Mouse (Mus musculus) stomach, embryonic 15.5 days (tissue): Measurements from ENCODE around the gene Ins2. TPM values are rescaled to one million over a fixed set of nuclear protein-coding genes. Genes with fewer than 3 reads are reported as not detected.
A peak's percentile ranks its signal among the peaks of the same experiment; 100 is the strongest.

Experiments used
- ATAC-seq: fragments of 200-750 bp; cut with Nextera tagmentation; 2 replicates; pipeline ENCODE4 v1.8.0; 2017; ENCODE audit warnings: low read depth, moderate number of reproducible peaks, moderate TSS enrichment; ENCODE audit not compliant: insufficient read depth, low FRiP score
- H3K27ac ChIP-seq: fragments of 300-500 bp; sonication (generic); 2 replicates; pipeline ENCODE4 v1.5.1; 2015; ENCODE audit warnings: mild to moderate bottlenecking, inconsistent platforms
- H3K27me3 ChIP-seq: fragments of 300-500 bp; sonication (generic); replicated peaks from 2 replicates; pipeline ENCODE4 v1.6.1; 2015; ENCODE audit warnings: inconsistent platforms
- H3K36me3 ChIP-seq: fragments of 300-500 bp; sonication (generic); 2 replicates; pipeline ENCODE4 v1.6.1; 2015; ENCODE audit warnings: inconsistent platforms
- H3K4me1 ChIP-seq: fragments of 300-500 bp; sonication (generic); 2 replicates; pipeline ENCODE4 v1.6.1; 2015; ENCODE audit warnings: inconsistent platforms
- H3K4me2 ChIP-seq: fragments of 300-500 bp; sonication (generic); 2 replicates; pipeline ENCODE4 v1.6.1; 2015; ENCODE audit warnings: mild to moderate bottlenecking, inconsistent platforms
- H3K4me3 ChIP-seq: fragments of 300-500 bp; sonication (generic); replicated peaks from 2 replicates; pipeline ENCODE4 v1.5.1; 2015; ENCODE audit warnings: inconsistent platforms
- H3K9ac ChIP-seq: fragments of 300-500 bp; sonication (generic); 2 replicates; pipeline ENCODE4 v1.6.1; 2015; ENCODE audit warnings: inconsistent platforms
- H3K9me3 ChIP-seq: fragments of 300-500 bp; sonication (generic); 2 replicates; pipeline ENCODE4 v1.6.1; 2016; ENCODE audit warnings: inconsistent platforms
- WGBS: fragments of 180-500 bp; shearing (Covaris S2); methylation state at CpG from one replicate; pipeline ENCODE4 v1.1.7; 2015; 5-methylcytosine and 5-hydroxymethylcytosine counted together
- polyA plus RNA-seq: library from polyadenylated mRNA; unstranded; fragments of >200 nt; fragmentation: Nextera tagmentation; extraction: Ambion mirVana; gene quantifications from 2 replicates; pipeline ENCODE4 v1.2.1, GENCODE M21; 2015

Ins2 gene
- polyA plus RNA-seq, 1 experiment from 2014 or later, result 528 TPM

DNA sequence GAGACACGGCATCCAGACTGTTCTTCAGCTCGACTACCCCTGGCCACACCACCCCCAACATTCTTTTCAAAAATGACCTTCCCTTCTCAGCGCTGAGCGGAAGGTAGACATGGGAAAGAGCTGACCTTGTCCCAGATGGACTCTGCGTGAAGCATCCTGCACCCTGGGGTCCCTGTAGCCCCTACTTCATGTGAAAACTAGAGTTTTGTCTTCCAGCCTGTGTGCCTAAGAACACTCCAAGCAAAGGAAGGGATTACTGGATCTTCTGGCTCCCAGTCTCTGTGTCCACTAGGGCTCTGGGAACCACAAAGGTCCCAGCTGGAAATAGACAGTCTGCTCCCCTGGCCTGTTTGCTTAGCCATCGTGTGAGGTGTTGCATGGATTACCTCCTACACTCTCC is 68.0 kb downstream of the Ins2 start:
- Histone ChIP-seq H3K27ac (no peak overlapping the region), H3K27me3 (no peaks in the 10 kb centered on the region), H3K9me3 (no peaks in the 10 kb centered on the region), H3K9ac (no peak overlapping the region), H3K4me2 (no peak overlapping the region), H3K36me3 (no peaks in the 10 kb centered on the region), H3K4me3 (no peak overlapping the region), H3K4me1 (no peaks in the 10 kb centered on the region)
- ATAC-seq, result no peak
- 65% methylated on average over 6 of the region's 6 CpGs for WGBS

DNA sequence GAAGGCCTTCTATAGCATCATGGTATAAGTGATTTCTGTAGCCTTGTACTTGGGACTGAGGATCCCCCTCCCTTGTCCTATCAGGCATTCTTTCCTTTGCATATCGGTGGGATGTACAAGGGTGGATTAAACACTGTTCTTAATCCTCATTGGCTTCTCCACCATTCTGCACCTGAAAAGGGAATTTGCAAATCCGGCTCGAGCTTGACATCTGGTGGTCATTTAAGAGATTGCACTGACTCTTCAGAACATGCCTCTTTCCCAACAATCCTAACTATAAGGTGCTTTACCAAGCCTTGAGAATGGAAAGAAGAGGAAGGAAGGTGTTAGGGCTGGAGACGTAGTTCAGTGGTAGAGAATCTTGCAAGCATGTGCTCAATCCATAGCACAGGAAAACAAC is 71.1 kb downstream of the Ins2 start:
- Histone ChIP-seq H3K9ac (no peak overlapping the region), H3K4me1 (no peaks in the 10 kb centered on the region), H3K27me3 (no peaks in the 10 kb centered on the region), H3K36me3 (no peaks in the 10 kb centered on the region; the same call in 1 of the 2 replicates), H3K27ac (no peak overlapping the region), H3K4me3 (no peak overlapping the region), H3K9me3 (peaks cover 4% of the 10 kb centered on the region; the same call in 1 of the 2 replicates), H3K4me2 (no peak overlapping the region)
- WGBS, result 14% methylated on average over 4 of the region's 4 CpGs
- no peak for ATAC-seq

DNA sequence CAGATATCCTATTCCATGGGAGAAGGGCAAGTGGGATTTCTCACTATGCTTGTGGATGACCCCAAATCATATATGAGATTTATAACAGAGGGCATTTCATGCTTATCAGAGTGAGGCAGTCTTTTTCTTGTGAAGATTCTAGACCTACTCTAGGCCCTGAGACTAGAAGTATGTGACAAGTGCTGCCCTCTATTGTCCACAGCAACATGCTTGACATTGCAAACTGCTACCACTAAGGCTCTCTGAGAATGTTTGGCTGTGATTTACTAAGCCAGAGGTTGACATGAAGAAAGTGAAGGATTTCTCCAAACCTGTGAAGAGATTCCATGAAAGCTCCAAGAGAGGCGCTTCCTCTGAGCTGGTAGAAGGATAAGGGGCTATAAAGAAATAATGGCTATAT is 72.1 kb downstream of the Ins2 start:
- 0 out of 2 replicates have a peak, but pooled peaks cover 3% of the 10 kb centered on the region for H3K27me3 ChIP-seq
- H3K4me2 ChIP-seq, result no peak overlapping the region
- no peaks in the 10 kb centered on the region for H3K4me1 ChIP-seq
- H3K4me3 ChIP-seq, result no peak overlapping the region
- ATAC-seq, result no peak
- no peaks in the 10 kb centered on the region; the same call in 1 of the 2 replicates for H3K36me3 ChIP-seq
- no peak overlapping the region for H3K27ac ChIP-seq
- H3K9me3 ChIP-seq, result peaks cover 4% of the 10 kb centered on the region; the same call in 1 of the 2 replicates
- H3K9ac ChIP-seq, result no peak overlapping the region
- 89% methylated on average over 1 of the region's 1 CpGs for WGBS

- WGBS, result 83% methylated on average over 23 of the region's 23 CpGs
- no peaks in the 10 kb centered on the region for H3K4me1 ChIP-seq
- H3K9ac ChIP-seq, result no peak within 1 kb of the TSS
- no peaks in the 10 kb centered on the region; the same call in 1 of the 2 replicates for H3K36me3 ChIP-seq
- no peak within 1 kb of the TSS for H3K4me2 ChIP-seq
- H3K4me3 ChIP-seq, result no peak within 1 kb of the TSS
- H3K9me3 ChIP-seq, result peaks cover 4% of the 10 kb centered on the region; the same call in 1 of the 2 replicates
- no peak for ATAC-seq
- H3K27me3 ChIP-seq, result peaks cover 13% of the 10 kb centered on the region; the same call in 1 of the 2 replicates
- no peak within 1 kb of the TSS for H3K27ac ChIP-seq
Measured at GRCm38 (mm10) chr7:142669751-142670625, 73.2 kb downstream of the Ins2 start, which contains the start of gene Gm49394. Gene Gm49394, minus strand, starts transcription at chr7:142669942.

GRCm38 (mm10) chr7:142668328-142668727 is 74.9 kb downstream of the Ins2 start:
- 0 out of 2 replicates have a peak, but pooled peaks cover 2% of the 10 kb centered on the region for H3K4me1 ChIP-seq
- 95% methylated on average over 1 of the region's 1 CpGs for WGBS
- ATAC-seq, result no peak

DNA sequence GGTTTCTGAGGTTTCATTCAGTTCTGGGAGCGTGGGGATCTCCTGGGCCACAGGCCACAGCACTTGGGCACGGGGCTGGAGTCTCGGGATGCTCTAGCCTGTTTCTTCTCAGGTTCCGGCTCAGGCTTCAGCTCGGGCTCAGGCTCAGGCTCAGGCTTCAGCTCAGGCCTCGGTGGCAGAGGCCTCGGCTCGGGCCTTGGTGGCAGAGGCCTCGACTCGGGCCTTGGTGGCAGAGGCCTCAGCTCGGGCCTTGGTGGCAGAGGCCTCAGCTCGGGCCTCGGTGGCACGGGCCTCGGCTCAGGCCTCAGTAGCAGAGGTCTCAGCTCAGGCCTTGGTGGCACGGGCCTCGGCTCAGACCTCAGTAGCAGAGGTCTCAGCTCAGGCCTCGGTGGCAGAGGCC is 75.7 kb downstream of the Ins2 start:
- H3K4me3 ChIP-seq, result no peak overlapping the region
- no peak overlapping the region for H3K27ac ChIP-seq
- peaks cover 34% of the 10 kb centered on the region for H3K27me3 ChIP-seq
- ATAC-seq, result no peak
- H3K4me1 ChIP-seq, result 0 out of 2 replicates have a peak, but pooled peaks cover 2% of the 10 kb centered on the region
- 95% methylated on average over 18 of the region's 18 CpGs for WGBS
- H3K9me3 ChIP-seq, result peaks cover 4% of the 10 kb centered on the region; the same call in 1 of the 2 replicates
- H3K36me3 ChIP-seq, result no peaks in the 10 kb centered on the region; the same call in 1 of the 2 replicates
- H3K4me2 ChIP-seq, result no peak overlapping the region
- no peak overlapping the region for H3K9ac ChIP-seq

More at GRCm38 (mm10) chr7:142668328-142668727, 74.9 kb downstream of the Ins2 start:
- H3K27me3 ChIP-seq, result peaks cover 27% of the 10 kb centered on the region
- no peak overlapping the region for H3K4me3 ChIP-seq
- H3K4me2 ChIP-seq, result no peak overlapping the region
- H3K9me3 ChIP-seq, result peaks cover 4% of the 10 kb centered on the region; the same call in 1 of the 2 replicates
- no peak overlapping the region for H3K27ac ChIP-seq
- no peaks in the 10 kb centered on the region; the same call in 1 of the 2 replicates for H3K36me3 ChIP-seq
- no peak overlapping the region for H3K9ac ChIP-seq

DNA sequence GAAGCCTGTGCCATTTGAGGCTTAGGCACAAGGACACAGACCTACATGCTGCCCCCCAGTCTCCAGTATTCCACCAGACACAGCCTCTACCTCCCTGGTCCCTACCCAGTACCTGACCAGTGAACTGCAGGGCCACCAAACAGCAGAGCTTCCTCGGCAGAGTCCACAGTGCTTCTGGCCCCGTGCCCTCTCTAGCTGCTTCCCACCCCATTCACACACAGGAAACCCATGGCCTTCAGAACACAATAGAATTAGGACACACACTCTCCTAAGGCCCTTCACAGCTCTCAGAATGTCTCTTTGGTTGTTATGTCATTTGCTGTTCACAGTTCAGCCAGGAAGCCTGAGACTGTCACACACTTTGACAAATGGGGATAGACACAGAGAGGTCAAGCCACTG is 76.5 kb downstream of the Ins2 start, which contains the start of gene Igf2:
TSS of gene Igf2 (minus strand) at position 158 of the 400 bp plus-strand sequence.
- no peak for ATAC-seq
- Histone ChIP-seq H3K4me2 (no peak within 1 kb of the TSS), H3K9ac (no peak within 1 kb of the TSS), H3K4me1 (0 out of 2 replicates have a peak, but pooled peaks cover 2% of the 10 kb centered on the region), H3K27ac (peak within 1 kb of the TSS; percentile 26; the same call in 1 of the 2 replicates), H3K4me3 (no peak within 1 kb of the TSS), H3K9me3 (peaks cover 4% of the 10 kb centered on the region; the same call in 1 of the 2 replicates), H3K36me3 (no peaks in the 10 kb centered on the region; the same call in 1 of the 2 replicates), H3K27me3 (peaks cover 37% of the 10 kb centered on the region)
- 73% methylated on average over 2 of the region's 2 CpGs for WGBS

DNA sequence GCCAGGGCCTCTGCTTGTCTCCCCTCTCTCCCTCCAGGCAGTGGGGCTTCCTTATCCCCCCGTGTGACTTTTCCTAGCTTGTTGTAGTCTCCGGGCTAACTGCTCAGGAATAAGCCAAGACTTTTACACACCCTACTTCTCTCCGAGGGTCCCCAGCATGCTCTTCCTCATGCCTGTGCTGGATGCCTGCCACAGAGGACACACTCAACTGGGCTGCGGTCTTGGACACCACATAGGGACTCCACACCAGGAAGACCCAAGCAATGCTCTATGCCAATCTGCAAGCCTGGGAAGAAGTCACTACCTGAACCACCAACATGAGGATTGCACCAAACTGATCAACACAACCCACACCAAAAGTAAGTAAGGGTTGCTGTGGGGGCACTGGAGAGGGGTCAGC is 77.1 kb downstream of the Ins2 start:
- no peak overlapping the region for H3K4me3 ChIP-seq
- no peaks in the 10 kb centered on the region; the same call in 1 of the 2 replicates for H3K36me3 ChIP-seq
- H3K4me1 ChIP-seq, result 0 out of 2 replicates have a peak, but pooled peaks cover 2% of the 10 kb centered on the region
- ATAC-seq, result no peak
- no peak overlapping the region for H3K9ac ChIP-seq
- peaks cover 4% of the 10 kb centered on the region; the same call in 1 of the 2 replicates for H3K9me3 ChIP-seq
- H3K27ac ChIP-seq, result peak overlapping the region; percentile 26; the same call in 1 of the 2 replicates
- peaks cover 39% of the 10 kb centered on the region for H3K27me3 ChIP-seq
- no peak overlapping the region for H3K4me2 ChIP-seq
- 76% methylated on average over 4 of the region's 4 CpGs for WGBS

DNA sequence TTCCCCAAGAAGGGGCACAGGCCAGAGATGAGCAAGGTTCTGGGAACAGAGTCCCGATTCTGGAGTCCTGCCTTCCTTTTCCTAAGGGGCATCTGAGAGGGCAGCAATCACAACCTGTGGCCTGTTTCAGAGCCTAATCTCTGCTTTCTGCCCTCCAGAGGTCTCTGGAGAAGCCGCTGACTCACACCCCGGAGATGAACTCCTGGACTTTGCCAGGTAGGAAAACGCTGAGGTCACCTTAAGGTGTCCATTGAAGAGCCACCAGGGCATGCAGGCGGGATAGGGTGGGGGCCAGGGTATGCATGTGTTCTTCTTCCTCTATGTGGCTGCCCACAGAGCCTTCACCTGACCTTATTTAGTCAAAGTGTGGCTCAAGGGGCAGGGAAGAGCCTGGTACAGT is 77.8 kb downstream of the Ins2 start:
- Histone ChIP-seq H3K36me3 (no peaks in the 10 kb centered on the region; the same call in 1 of the 2 replicates), H3K9ac (no peak overlapping the region), H3K27me3 (peaks cover 46% of the 10 kb centered on the region), H3K27ac (no peak overlapping the region), H3K4me3 (no peak overlapping the region), H3K4me1 (peaks cover 10% of the 10 kb centered on the region; the same call in 1 of the 2 replicates), H3K4me2 (peak overlapping the region; percentile 56; the same call in 1 of the 2 replicates), H3K9me3 (peaks cover 4% of the 10 kb centered on the region; the same call in 1 of the 2 replicates)
- no peak for ATAC-seq
- 61% methylated on average over 5 of the region's 5 CpGs for WGBS

DNA sequence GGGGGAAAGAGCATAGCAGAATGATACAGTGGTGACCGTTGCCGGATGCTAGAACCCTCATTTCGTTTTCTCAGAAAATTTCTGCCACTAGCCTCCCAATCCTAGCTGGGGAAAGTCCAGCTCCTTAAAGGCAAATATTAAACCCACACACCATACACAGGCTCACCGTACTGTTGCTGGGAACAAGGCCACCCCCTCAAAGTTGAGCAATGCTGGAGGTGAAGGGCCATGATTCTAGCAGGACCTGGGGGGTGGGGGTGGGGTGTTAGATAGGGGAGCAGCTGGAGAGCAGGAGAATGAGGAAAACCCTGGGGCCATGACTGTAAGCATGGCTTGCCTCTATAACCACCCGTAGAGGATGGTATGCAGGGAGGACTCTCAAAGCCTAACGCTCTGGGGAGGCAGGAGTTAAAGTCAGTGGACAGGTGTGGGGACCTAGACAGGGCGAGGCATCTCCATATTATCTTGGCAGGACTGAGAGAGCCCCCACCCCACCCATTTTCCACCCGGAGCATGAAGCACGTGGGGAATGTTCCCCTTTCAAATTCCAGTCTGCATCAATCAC is 78.6 kb downstream of the Ins2 start:
- Histone ChIP-seq H3K36me3 (no peaks in the 10 kb centered on the region; the same call in 1 of the 2 replicates), H3K9ac (peak overlapping the region; percentile 30; the same call in 1 of the 2 replicates), H3K4me3 (peak overlapping the region; percentile 39), H3K27ac (peak overlapping the region; percentile 48; the same call in 1 of the 2 replicates), H3K9me3 (no peaks in the 10 kb centered on the region), H3K4me1 (peaks cover 18% of the 10 kb centered on the region; the same call in 1 of the 2 replicates), H3K27me3 (peaks cover 55% of the 10 kb centered on the region), H3K4me2 (peak overlapping the region; percentile 56)
- 13% methylated on average over 9 of the region's 9 CpGs for WGBS
- 0 out of 2 replicates have a peak, but pooled peaks have one; percentile 18 for ATAC-seq

DNA sequence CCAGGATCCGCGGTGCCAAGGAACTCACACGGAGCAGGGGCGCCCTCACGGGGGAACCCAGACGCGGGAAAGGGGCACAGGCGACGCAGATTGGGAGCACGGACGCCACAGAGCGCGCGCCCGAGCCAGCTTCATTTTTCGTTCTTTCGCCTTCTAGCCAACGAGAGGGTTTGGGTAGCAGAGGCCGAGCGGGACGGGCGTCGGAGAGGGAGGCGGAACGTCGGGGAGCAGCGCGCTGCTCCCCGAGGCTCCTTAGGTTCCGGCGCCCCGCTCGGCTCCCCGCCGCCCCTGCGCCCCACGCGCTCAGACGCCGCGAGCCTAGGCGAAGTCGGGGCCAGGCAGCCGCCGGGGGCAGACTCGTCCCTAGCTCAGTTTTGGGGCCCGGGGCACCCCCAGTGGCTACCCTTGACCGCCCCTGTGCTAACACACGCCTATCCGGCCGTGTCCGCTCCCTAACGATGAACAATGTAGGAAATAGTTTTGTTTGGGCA is 79.2 kb downstream of the Ins2 start:
- peak overlapping the region; percentile 30; the same call in 1 of the 2 replicates for H3K9ac ChIP-seq
- peak overlapping the region; percentile 56 for H3K4me2 ChIP-seq
- no peak for ATAC-seq
- H3K4me3 ChIP-seq, result peak overlapping the region; percentile 39
- H3K36me3 ChIP-seq, result no peaks in the 10 kb centered on the region; the same call in 1 of the 2 replicates
- peaks cover 57% of the 10 kb centered on the region for H3K27me3 ChIP-seq
- peak overlapping the region; percentile 48 for H3K27ac ChIP-seq
- WGBS, result 1% methylated on average over 53 of the region's 53 CpGs
- H3K9me3 ChIP-seq, result no peaks in the 10 kb centered on the region
- peaks cover 20% of the 10 kb centered on the region; the same call in 1 of the 2 replicates for H3K4me1 ChIP-seq
